Mouse (Mus musculus): ENCODE results near the gene Aff3.

GRCm38 (mm10) chr1:38605426-38605825 lies 59.3 kb downstream of the Aff3 start:
- 0 out of 2 replicates have a peak, but pooled peaks have one; percentile 1 for TF ChIP-seq CTCF (IDR thresholded peaks at IDR 0.05; ENCODE audit: low read depth)
- no peak for TF ChIP-seq EP300 (IDR thresholded peaks at IDR 0.05; ENCODE audit: low read depth)

All from heart, postnatal 0 days (tissue).